Mouse (Mus musculus) heart, adult 2 months (tissue): ENCODE data around the gene Khdc4.

Source experiments
- CTCF ChIP-seq: fragments of 200-600 bp; IDR thresholded peaks from 2 replicates; pipeline ENCODE4 v1.8.1; 2022; ENCODE audit warnings: antibody characterized with exemption, mild to moderate bottlenecking, moderate library complexity
- EP300 ChIP-seq: fragments of 200-500 bp; IDR thresholded peaks from 2 replicates; pipeline ENCODE4 v1.6.1; 2011; ENCODE audit warnings: low read depth, low read length, control low read depth; ENCODE audit not compliant: insufficient read depth

DNA sequence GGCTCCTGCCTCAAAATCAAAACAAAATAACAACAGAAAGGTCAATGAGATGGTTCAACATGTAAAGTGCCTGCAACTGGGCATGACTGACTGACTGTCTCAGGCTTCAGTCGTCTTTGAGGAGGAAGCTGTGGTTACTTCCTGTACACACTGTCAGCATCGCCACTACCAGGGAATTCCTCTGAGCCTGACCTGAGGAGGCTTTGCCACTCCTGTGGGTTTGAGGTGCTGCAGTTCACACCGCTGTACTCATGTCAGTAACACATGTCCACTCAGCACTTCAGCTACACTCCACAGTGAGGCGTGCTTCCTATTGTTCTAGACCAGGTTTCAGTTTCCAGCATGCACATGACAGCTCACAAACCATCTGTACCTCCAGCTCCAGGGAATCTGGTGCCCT, 21.5 kb upstream of the Khdc4 start:
- TF ChIP-seq CTCF (peak; percentile 38), EP300 (no peak)
